Mouse (Mus musculus): ENCODE data around the gene Trpc4ap. TPM values are rescaled to one million over a fixed set of nuclear protein-coding genes. Genes with fewer than 3 reads are reported as not detected.
A peak's percentile ranks its signal among the peaks of the same experiment; 100 is the strongest.
"Not testable (repeated sequence)": the region's sequence is repeated elsewhere in the genome, so short reads cannot be mapped to it uniquely, and the experiment has no call there.

Gene Trpc4ap
- polyA plus RNA-seq (2016; fragmentation: Nextera tagmentation; extraction: Ambion mirVana) = 133 and 160 TPM in 2 replicates

DNA sequence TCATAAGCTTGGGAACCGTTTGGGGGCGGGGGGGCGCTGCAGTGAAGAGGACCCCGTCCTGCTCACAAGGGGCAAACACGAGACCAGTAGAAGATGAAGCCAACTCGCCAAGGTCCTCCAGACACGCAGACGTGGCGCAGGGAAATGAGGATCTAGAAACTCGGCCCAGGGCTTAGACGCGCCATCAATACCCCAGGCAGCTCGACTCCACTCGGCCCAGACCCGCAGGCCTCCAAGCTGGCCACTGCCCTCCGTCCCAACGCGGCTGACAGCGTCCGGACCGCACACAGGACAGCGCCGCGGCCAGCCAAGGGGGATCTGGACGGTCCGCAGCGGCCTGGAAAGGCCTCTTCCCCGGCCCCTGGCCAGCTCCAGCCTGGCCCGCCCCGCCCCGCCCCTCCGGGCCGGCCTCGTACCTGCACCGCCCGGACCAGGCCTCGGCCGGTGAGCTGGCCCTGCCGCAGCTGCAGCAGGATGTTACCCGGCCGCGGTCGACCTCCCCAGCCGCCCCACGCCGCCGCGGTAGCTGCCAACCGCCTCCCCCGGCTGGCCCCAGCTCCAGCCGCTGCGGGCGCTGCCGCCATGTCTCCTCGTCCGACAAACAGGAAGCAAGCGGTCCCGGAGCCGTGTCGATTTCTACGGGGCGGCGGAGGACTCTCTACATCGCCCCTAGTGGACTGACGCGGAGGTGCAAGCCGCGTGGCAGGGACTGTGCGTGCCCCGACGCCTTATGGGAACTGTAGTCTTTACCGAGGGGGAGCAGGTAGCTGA is at the start of gene Trpc4ap:
Gene Trpc4ap, minus strand, starts transcription at position 662 of the 771 bp plus-strand sequence.
- H3K4me3 ChIP-seq = peak within 1 kb of the TSS; percentile 88
- no peaks in the 10 kb centered on the region for H3K9me3 ChIP-seq
- WGBS = under 1% methylated on average over 71 of the region's 72 CpGs
- no peaks in the 10 kb centered on the region for H3K27me3 ChIP-seq (ENCODE audit: insufficient read depth, poor library complexity, severe bottlenecking)
- peak; percentile 97 for DNase-seq (ENCODE audit: low spot score)
- H3K36me3 ChIP-seq = peaks cover 10% of the 10 kb centered on the region
- peak within 1 kb of the TSS; percentile 94 for H3K27ac ChIP-seq
- peaks cover 24% of the 10 kb centered on the region for H3K4me1 ChIP-seq (replicated peaks)

DNA sequence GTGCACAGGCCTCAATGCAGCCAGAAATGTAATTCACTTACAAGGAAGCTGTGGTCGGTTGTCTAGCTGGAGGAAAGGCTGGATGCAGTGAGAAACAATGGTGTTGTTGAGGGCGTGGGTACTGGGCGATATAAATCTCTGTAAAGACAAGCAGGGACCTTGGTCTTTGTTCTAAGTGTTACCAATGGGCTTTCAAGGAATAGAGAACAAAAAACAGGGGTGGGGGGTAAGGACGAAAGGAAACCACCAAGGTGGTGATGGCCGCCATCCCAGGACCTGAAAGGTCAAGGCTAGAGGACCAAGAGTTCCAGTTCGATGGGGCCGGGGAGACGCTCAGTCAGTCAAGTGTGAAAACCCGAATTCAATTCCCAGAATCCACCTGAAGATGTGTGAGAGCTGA is 45.6 kb upstream of the Trpc4ap start:
- Histone ChIP-seq H3K9me3 (no peaks in the 10 kb centered on the region), H3K4me1 (replicated peaks) (no peaks in the 10 kb centered on the region), H3K27ac (no peak overlapping the region), H3K27me3 (ENCODE audit: insufficient read depth, poor library complexity, severe bottlenecking) (no peaks in the 10 kb centered on the region), H3K36me3 (no peaks in the 10 kb centered on the region), H3K4me3 (no peak overlapping the region)
- no peak for DNase-seq (ENCODE audit: low spot score)
- 73% methylated on average over 9 of the region's 9 CpGs for WGBS

DNA sequence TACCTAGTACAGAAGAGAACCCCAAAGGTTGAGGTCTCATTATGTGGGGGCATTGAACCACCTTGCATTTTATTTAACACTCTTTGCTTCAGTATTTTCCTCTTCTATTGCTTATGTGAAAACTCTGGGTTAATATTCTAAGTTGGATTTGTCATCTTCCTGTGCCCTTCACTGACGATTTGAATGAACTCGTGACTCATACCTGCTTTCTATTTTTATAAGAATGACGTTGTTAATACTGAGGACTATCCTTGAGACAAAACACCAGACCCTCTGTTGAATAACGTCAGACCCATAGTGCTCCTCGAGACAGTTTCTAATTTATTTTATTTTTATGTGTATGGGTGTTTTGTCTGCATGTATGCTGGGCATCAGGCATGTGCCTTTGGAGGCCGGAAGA is 44.8 kb upstream of the Trpc4ap start:
- no peak for DNase-seq (ENCODE audit: low spot score)
- no peaks in the 10 kb centered on the region for H3K27me3 ChIP-seq (ENCODE audit: insufficient read depth, poor library complexity, severe bottlenecking)
- WGBS = 85% methylated on average over 6 of the region's 6 CpGs

DNA sequence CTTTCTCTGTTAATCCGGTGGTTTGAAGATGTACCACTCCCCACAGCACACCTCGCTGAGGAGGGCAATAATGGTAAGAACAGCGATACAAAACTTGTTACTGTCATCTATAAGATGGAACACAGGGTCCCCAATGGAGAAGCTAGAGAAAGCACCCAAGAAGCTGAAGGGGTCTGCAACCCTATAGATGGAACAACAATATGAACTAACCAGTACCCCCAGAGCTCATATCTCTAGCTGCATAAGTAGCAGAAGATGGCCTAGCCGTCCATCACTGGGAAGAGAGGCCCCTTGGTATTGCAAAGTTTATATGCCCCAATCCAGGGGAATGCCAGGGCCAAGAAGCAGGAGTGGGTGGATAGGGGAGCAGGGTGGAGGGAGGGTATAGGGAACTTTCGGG is 43.6 kb upstream of the Trpc4ap start, which contains the start of gene Gm17581:
Gene Gm17581, minus strand, starts transcription at position 101 of the 400 bp plus-strand sequence.
- not testable (repeated sequence) for H3K4me1 ChIP-seq (replicated peaks); H3K36me3 ChIP-seq; H3K27me3 ChIP-seq (ENCODE audit: insufficient read depth, poor library complexity, severe bottlenecking); H3K4me3 ChIP-seq; DNase-seq (ENCODE audit: low spot score); H3K9me3 ChIP-seq; H3K27ac ChIP-seq
- WGBS = 82% methylated on average over 5 of the region's 5 CpGs

More for the DNA sequence above, 44.8 kb upstream of the Trpc4ap start:
- H3K4me3 ChIP-seq = no peak overlapping the region
- no peaks in the 10 kb centered on the region for H3K36me3 ChIP-seq
- H3K9me3 ChIP-seq = no peaks in the 10 kb centered on the region
- H3K4me1 ChIP-seq (replicated peaks) = no peaks in the 10 kb centered on the region
- no peak overlapping the region for H3K27ac ChIP-seq

DNA sequence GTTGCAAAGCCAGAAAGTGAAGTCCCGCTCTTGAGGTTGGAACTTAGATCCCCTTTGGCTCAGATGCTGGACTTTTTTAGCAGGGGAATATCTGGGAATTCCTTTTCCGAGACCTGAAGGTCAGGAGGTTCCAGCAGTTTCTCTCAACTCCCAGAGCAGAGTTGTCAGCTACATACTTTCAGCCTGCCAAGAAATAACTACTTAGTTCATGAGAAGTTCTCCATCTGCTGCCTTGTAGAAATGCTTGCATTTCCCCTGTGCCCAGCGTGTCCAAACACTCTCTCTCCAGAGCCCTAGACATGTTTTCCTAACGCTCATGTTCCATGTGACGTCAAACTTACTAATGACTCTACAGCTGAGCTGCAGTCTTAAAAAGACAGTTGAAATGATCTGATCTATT is 42.9 kb upstream of the Trpc4ap start:
- Histone ChIP-seq H3K4me3 (no peak overlapping the region), H3K36me3 (no peaks in the 10 kb centered on the region), H3K4me1 (replicated peaks) (no peaks in the 10 kb centered on the region), H3K27ac (no peak overlapping the region), H3K27me3 (ENCODE audit: insufficient read depth, poor library complexity, severe bottlenecking) (no peaks in the 10 kb centered on the region), H3K9me3 (no peaks in the 10 kb centered on the region)
- WGBS = 83% methylated on average over 5 of the region's 5 CpGs
- no peak for DNase-seq (ENCODE audit: low spot score)

DNA sequence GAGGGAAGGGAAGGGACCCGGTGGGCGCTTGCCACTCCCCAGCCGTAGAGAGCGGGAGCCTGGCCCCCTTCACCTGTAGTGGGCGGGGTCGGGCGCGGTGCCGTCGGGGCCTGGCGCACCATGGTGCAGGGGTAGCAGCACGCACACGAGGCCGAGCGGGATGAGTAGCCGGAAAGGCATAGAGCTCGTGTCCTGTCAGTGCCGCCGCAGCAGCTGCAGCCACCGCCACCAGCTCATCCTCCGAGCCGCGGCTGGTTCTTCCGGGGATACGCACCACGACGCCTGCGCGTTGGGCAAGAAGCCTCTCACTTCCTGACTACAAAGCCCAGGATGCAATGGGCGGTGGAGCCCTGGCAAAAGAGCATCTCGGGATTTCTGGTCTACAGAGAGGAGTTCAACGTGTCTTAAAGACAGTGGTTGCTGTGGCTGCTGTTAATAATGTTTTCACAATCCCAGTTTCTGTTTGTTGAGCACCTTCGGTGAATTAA is 37.0 kb upstream of the Trpc4ap start, which contains the start of gene Edem2:
Gene Edem2, minus strand, starts transcription at position 318 of the 488 bp plus-strand sequence.
- Histone ChIP-seq H3K36me3 (peaks cover 14% of the 10 kb centered on the region; the same call in 1 of the 2 replicates), H3K27ac (peak within 1 kb of the TSS; percentile 85), H3K27me3 (ENCODE audit: insufficient read depth, poor library complexity, severe bottlenecking) (no peaks in the 10 kb centered on the region), H3K9me3 (no peaks in the 10 kb centered on the region), H3K4me1 (replicated peaks) (peaks cover 13% of the 10 kb centered on the region), H3K4me3 (peak within 1 kb of the TSS; percentile 96)
- DNase-seq (ENCODE audit: low spot score) = peak; percentile 89
- WGBS = under 1% methylated on average over 33 of the region's 33 CpGs

DNA sequence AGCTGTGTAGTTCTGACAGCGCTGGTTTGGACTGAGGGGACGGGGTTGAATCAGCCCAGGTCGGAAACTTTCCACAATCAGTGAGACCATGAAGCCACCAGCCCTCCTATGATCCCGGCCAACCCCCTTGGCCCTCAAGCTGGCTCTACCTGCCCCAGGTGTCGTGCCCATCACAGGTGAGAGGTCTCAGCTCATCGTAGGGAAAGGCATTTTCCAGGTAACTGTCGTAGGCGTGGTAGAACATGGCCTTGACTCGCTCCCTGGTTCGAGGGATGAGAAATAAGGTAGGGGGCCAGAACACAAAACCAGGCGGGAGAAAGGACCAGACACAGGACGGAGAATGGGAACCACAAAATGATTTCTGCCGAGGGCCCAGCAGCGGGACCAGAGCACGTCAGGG is 36.6 kb upstream of the Trpc4ap start:
- DNase-seq (ENCODE audit: low spot score) = no peak
- H3K27me3 ChIP-seq (ENCODE audit: insufficient read depth, poor library complexity, severe bottlenecking) = no peaks in the 10 kb centered on the region
- WGBS = 6% methylated on average over 15 of the region's 15 CpGs

DNA sequence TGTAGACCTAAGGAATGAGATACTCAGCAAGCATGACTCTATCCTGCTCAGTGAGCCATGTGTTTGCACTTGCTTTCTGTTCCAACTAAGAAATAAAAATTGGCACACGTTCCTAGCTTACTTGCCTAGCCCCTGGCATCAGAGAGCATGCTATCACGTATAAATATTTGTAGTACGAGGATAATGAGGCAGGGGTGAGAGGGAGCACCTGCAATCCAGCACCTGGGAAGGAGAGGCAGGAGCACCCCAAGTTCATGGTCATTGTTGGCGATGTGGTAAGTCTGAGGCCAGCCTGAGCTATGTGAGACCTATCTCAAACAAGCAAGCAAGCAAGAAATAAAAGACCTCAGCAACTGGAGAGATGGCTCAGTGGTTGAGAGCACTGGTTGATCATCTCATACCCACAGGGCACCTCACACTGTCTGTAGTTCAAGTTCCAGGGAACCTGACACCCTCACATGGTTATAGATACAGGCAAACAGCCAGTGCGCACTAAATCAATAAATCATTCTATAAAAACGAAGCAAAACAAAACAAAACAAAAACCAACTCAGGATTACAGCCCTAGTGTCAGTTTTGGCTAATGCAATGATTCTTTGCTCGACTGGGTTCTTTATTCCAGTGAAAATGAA is 35.7 kb upstream of the Trpc4ap start:
- no peak overlapping the region for H3K27ac ChIP-seq
- 88% methylated on average over 7 of the region's 7 CpGs for WGBS
- peak overlapping the region; percentile 96 for H3K4me3 ChIP-seq
- peaks cover 13% of the 10 kb centered on the region for H3K4me1 ChIP-seq (replicated peaks)
- H3K27me3 ChIP-seq (ENCODE audit: insufficient read depth, poor library complexity, severe bottlenecking) = no peaks in the 10 kb centered on the region
- H3K9me3 ChIP-seq = no peaks in the 10 kb centered on the region
- DNase-seq (ENCODE audit: low spot score) = no peak
- H3K36me3 ChIP-seq = peaks cover 18% of the 10 kb centered on the region; the same call in 1 of the 2 replicates

More for the DNA sequence above, 36.6 kb upstream of the Trpc4ap start:
- Histone ChIP-seq H3K9me3 (no peaks in the 10 kb centered on the region), H3K4me1 (replicated peaks) (peaks cover 13% of the 10 kb centered on the region), H3K27ac (peak overlapping the region; percentile 85), H3K36me3 (peaks cover 15% of the 10 kb centered on the region; the same call in 1 of the 2 replicates), H3K4me3 (peak overlapping the region; percentile 96)

DNA sequence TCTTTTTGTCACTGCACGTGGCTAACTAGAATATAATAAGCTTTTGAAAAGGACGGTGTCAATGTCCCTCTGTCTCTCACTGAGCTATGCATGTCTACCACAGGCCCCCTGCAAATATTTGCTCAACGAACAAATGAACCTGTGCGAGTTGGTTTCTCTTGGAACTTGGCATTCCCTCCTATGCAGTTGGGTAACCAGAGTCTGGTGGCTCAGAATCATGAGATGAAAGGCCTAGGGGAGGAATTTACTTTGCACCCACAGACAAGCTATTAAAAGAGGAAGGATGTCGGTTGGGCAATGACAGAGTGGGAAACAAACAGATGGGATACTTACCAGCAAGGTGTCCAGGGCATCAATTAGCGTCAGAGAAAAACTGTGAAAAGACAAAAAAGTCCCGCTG is 34.1 kb upstream of the Trpc4ap start:
- Histone ChIP-seq H3K27ac (no peak overlapping the region), H3K4me3 (no peak overlapping the region), H3K36me3 (peaks cover 34% of the 10 kb centered on the region), H3K4me1 (replicated peaks) (peaks cover 13% of the 10 kb centered on the region), H3K27me3 (ENCODE audit: insufficient read depth, poor library complexity, severe bottlenecking) (no peaks in the 10 kb centered on the region), H3K9me3 (no peaks in the 10 kb centered on the region)
- DNase-seq (ENCODE audit: low spot score) = no peak
- WGBS = 87% methylated on average over 7 of the region's 7 CpGs

DNA sequence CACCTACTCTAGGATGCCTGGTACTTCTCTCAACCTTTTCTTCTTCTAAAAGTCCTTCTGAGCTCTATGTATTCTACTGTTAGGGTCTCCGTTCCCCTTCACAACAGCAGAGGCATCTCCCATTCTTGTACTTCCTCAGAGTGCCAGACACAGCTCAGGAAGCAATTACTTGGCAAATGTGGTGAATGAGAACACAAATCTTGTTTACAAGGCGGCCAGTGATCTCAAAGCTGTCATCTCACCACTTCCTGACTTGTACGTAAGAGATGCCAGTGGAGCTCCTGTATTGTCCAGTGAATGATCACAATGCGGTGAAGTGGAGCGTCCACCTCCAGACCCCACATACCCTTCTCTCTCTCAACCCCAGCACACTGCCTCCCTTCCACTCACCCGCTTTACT is 32.3 kb upstream of the Trpc4ap start:
- H3K4me3 ChIP-seq = no peak overlapping the region
- no peaks in the 10 kb centered on the region for H3K9me3 ChIP-seq
- H3K36me3 ChIP-seq = peaks cover 47% of the 10 kb centered on the region
- 88% methylated on average over 6 of the region's 6 CpGs for WGBS
- H3K27ac ChIP-seq = no peak overlapping the region
- no peaks in the 10 kb centered on the region for H3K27me3 ChIP-seq (ENCODE audit: insufficient read depth, poor library complexity, severe bottlenecking)
- no peak for DNase-seq (ENCODE audit: low spot score)
- H3K4me1 ChIP-seq (replicated peaks) = peaks cover 13% of the 10 kb centered on the region

DNA sequence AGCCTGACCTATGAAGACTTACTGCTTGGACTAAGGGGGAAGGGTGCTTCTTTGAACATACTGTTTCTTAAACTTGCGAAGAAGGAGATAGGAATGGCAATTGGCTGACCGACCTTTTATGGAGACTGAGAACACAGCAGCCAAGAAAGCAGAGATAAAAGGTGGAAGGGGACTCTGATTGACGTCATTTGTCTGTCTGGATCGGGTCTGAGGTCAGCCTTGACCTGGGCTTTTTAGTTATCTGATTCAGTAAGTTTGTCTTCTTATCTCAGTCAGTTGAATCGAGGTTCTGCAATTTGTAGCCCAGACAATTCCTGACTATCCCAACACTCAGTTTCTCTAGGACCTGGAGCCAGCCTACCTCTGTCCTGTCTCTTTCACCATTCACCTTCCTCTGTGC is 31.9 kb upstream of the Trpc4ap start:
- H3K4me3 ChIP-seq = no peak overlapping the region
- WGBS = 85% methylated on average over 5 of the region's 5 CpGs
- no peak for DNase-seq (ENCODE audit: low spot score)
- peaks cover 12% of the 10 kb centered on the region for H3K4me1 ChIP-seq (replicated peaks)
- no peaks in the 10 kb centered on the region for H3K27me3 ChIP-seq (ENCODE audit: insufficient read depth, poor library complexity, severe bottlenecking)
- no peak overlapping the region for H3K27ac ChIP-seq
- no peaks in the 10 kb centered on the region for H3K9me3 ChIP-seq
- H3K36me3 ChIP-seq = peaks cover 51% of the 10 kb centered on the region

DNA sequence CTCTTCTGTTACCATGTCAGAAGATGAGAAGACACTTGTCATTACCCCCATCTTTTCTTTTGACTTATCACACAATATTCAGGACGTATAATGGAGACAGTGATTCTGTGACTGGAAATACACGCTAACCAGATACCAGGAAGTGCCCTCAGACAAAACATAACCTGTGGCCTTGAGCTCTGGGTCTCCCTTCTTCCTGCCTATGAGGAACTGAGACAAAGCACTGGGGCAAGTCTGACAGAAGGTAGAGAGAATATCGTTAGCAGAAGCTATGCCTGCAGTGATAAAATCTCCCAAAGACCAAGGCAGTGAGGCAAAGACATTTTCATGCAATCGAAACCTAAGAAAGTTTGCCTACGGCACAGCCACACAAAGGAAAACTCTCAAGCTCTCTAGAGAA is 28.4 kb upstream of the Trpc4ap start:
- no peak for DNase-seq (ENCODE audit: low spot score)
- H3K27ac ChIP-seq = no peak overlapping the region
- H3K9me3 ChIP-seq = no peaks in the 10 kb centered on the region
- H3K27me3 ChIP-seq (ENCODE audit: insufficient read depth, poor library complexity, severe bottlenecking) = no peaks in the 10 kb centered on the region
- H3K4me3 ChIP-seq = no peak overlapping the region
- no peaks in the 10 kb centered on the region for H3K4me1 ChIP-seq (replicated peaks)
- WGBS = 94% methylated on average over 5 of the region's 5 CpGs
- H3K36me3 ChIP-seq = peaks cover 75% of the 10 kb centered on the region
